In genomic region chr4:95501164-95501563, GRCm38 (mm10) we compare ENCODE assay signal across 25 mouse cellular contexts. TPM values are rescaled to one million over a fixed set of nuclear protein-coding genes. Genes with fewer than 3 reads are reported as not detected.
A peak's percentile ranks its signal among the peaks of the same experiment; 100 is the strongest.
DNase-seq lines count a peak whose midpoint lies in the region; ATAC-seq lines count a peak whose summit lies in the region.
"Had no signal": no experiment of that assay in that cellular context is flagged by ENCODE, and none has a peak within 500 bp of the region (broad histone marks: within the 10 kb centered on the region; RNA-seq: fewer than 3 reads in every experiment).

No protein-coding gene starts in this region.

- no peak overlapping the region for H3K4me2 ChIP-seq in midbrain, embryonic 11.5 days
- H3K4me2 ChIP-seq in midbrain, embryonic 15.5 days, result no peak overlapping the region
- H3K4me2 ChIP-seq: embryonic facial prominence, embryonic 15.5 days; hindbrain, embryonic 12.5 days; liver, embryonic 11.5 days; neural tube, embryonic 13.5 days had no signal

- H3K27me3 ChIP-seq in midbrain, embryonic 11.5 days (ENCODE audit: control insufficient read depth, insufficient read depth, low read length), result no peaks in the 10 kb centered on the region
- H3K27me3 ChIP-seq in midbrain, embryonic 15.5 days (replicated peaks), result no peaks in the 10 kb centered on the region
- H3K27me3 ChIP-seq: embryonic facial prominence, embryonic 15.5 days; hindbrain, embryonic 12.5 days; neural tube, embryonic 13.5 days had no signal

- H3K36me3 ChIP-seq in midbrain, embryonic 11.5 days (ENCODE audit: control insufficient read depth, insufficient read depth, low read length), result no peaks in the 10 kb centered on the region
- H3K36me3 ChIP-seq in midbrain, embryonic 15.5 days (replicated peaks), result no peaks in the 10 kb centered on the region
- H3K36me3 ChIP-seq: embryonic facial prominence, embryonic 15.5 days; forebrain, embryonic 10.5 days; heart, embryonic 10.5 days; hindbrain, embryonic 12.5 days; neural tube, embryonic 13.5 days had no signal

- no peak overlapping the region for H3K27ac ChIP-seq in midbrain, embryonic 11.5 days (ENCODE audit: low read depth, low read length)
- no peak overlapping the region for H3K27ac ChIP-seq in midbrain, embryonic 15.5 days
- H3K27ac ChIP-seq: embryonic facial prominence, embryonic 15.5 days; forebrain, embryonic 10.5 days; heart, embryonic 10.5 days; hindbrain, embryonic 12.5 days; neural tube, embryonic 13.5 days had no signal

- DNase-seq in heart, postnatal 10 days, result peak; percentile 19 to 23
- DNase-seq in heart, adult 11 months, result no peak
- DNase-seq in midbrain, embryonic 11.5 days (ENCODE audit: low spot score, missing footprints), result peak; percentile 66
- DNase-seq in NIH3T3 (ENCODE audit: low read depth), result peak; percentile 56
- peak; percentile 77 for DNase-seq in mesoderm, embryonic 11.5 days (ENCODE audit: low read depth, low spot score)
- no peak for DNase-seq in cerebellum, adult 9-10 months
- no peak for DNase-seq in layer of hippocampus, adult 9-11 months
- DNase-seq: adrenal gland, postnatal 25 days; cerebellum, adult 18-20 months; cerebellum, postnatal 36 days; forebrain, postnatal 0 days; kidney, adult 2 months; left cerebral cortex, postnatal 4 days; lung, adult 18-20 months; lung, postnatal 14 days; spleen, adult 18-20 months; thymus, postnatal 4 days had no signal

- WGBS in midbrain, embryonic 11.5 days, result 57% methylated on average over 2 of the region's 2 CpGs
- 44% methylated on average over 2 of the region's 2 CpGs for WGBS in midbrain, embryonic 15.5 days

- ATAC-seq in midbrain, embryonic 11.5 days (ENCODE audit: low FRiP score), result no peak
- no peak for ATAC-seq in midbrain, embryonic 15.5 days (replicated peaks)
- ATAC-seq: CD4-positive, CD25-positive, alpha-beta regulatory T cell, adult 4 months; forebrain, postnatal 0 days had no signal

- intact Hi-C loops in heart, postnatal 10 days (cut with DNase I), result no loop called here

- no peak overlapping the region for H3K4me3 ChIP-seq in midbrain, embryonic 11.5 days (ENCODE audit: low read depth, low read length)
- no peak overlapping the region for H3K4me3 ChIP-seq in midbrain, embryonic 15.5 days
- H3K4me3 ChIP-seq: embryonic facial prominence, embryonic 15.5 days; forebrain, embryonic 10.5 days; heart, embryonic 10.5 days; hindbrain, embryonic 12.5 days; neural tube, embryonic 13.5 days had no signal

- no peaks in the 10 kb centered on the region for H3K4me1 ChIP-seq in midbrain, embryonic 11.5 days (ENCODE audit: control insufficient read depth, insufficient read depth, low read length)
- no peaks in the 10 kb centered on the region for H3K4me1 ChIP-seq in midbrain, embryonic 15.5 days
- H3K4me1 ChIP-seq: embryonic facial prominence, embryonic 15.5 days; heart, embryonic 10.5 days; neural tube, embryonic 13.5 days had no signal

- H3K9ac ChIP-seq in midbrain, embryonic 11.5 days (ENCODE audit: low read length), result no peak overlapping the region
- no peak overlapping the region for H3K9ac ChIP-seq in midbrain, embryonic 15.5 days
- H3K9ac ChIP-seq: embryonic facial prominence, embryonic 15.5 days; forebrain, postnatal 0 days; hindbrain, embryonic 12.5 days; neural tube, embryonic 13.5 days had no signal

- H3K9me3 ChIP-seq in midbrain, embryonic 11.5 days (ENCODE audit: control insufficient read depth, low read length), result no peaks in the 10 kb centered on the region
- no peaks in the 10 kb centered on the region for H3K9me3 ChIP-seq in midbrain, embryonic 15.5 days
- H3K9me3 ChIP-seq: embryonic facial prominence, embryonic 15.5 days; forebrain, embryonic 10.5 days; heart, embryonic 10.5 days; hindbrain, embryonic 12.5 days; neural tube, embryonic 13.5 days had no signal

RNA-seq across cellular contexts. Expression of gene Fggy, which starts 56.1 kb away (rescaled TPM):
- total RNA-seq in heart, postnatal 10 days (2021), result 1 to 10 TPM; 5.7 to 7.5 TPM
- polyA plus RNA-seq in midbrain, embryonic 11.5 days (2014; fragmentation: Nextera tagmentation; extraction: Ambion mirVana), result 8.2 and 9.3 TPM in 2 replicates
- 7.4 and 7.8 TPM in 2 replicates for polyA plus RNA-seq in midbrain, embryonic 15.5 days (2015; fragmentation: Nextera tagmentation; extraction: Ambion mirVana)

Comparison
In these comparisons a context has a peak if more than half of its experiments do, and no peak if none do; other contexts are left out.
1. DNase-seq: peak in heart, postnatal 10 days (2 of 2), midbrain, embryonic 11.5 days (single experiment), NIH3T3 (single experiment) and mesoderm, embryonic 11.5 days (single experiment); none in heart, adult 11 months (single experiment), cerebellum, adult 9-10 months (single experiment) and layer of hippocampus, adult 9-11 months (single experiment).